Mouse (Mus musculus): ENCODE data around the gene Rabepk. TPM values are rescaled to one million over a fixed set of nuclear protein-coding genes. Genes with fewer than 3 reads are reported as not detected.

Gene Rabepk
- 14.5 and 19.5 TPM in 2 replicates for polyA plus RNA-seq (2015; fragmentation: Nextera tagmentation; extraction: Ambion mirVana)

GRCm38 (mm10) chr2:34799357-34800256 is at the start of gene Rabepk:
TSS of gene Rabepk (minus strand) at chr2:34799912.

GRCm38 (mm10) chr2:34832766-34833457 is 33.2 kb upstream of the Rabepk start, which contains the start of gene Gm34653:
TSS of gene Gm34653 (plus strand) at chr2:34833007.

GRCm38 (mm10) chr2:34825827-34826459 is 26.2 kb upstream of the Rabepk start, which contains the start of gene Fbxw2:
TSS of gene Fbxw2 (minus strand) at chr2:34826311.

GRCm38 (mm10) chr2:34771368-34772226 is 28.1 kb downstream of the Rabepk start, which contains the start of gene Hspa5:
TSS of gene Hspa5 (plus strand) at chr2:34771970.

GRCm38 (mm10) chr2:34754551-34755358 is 45.0 kb downstream of the Rabepk start, which contains the start of gene Gapvd1:
TSS of gene Gapvd1 (minus strand) at chr2:34755232.

Other genes starting within 250 kb of the Rabepk start
- 34.2 and 39.4 TPM in 2 replicates for gene Gapvd1, start 44.7 kb downstream of the Rabepk start, polyA plus RNA-seq (2015; fragmentation: Nextera tagmentation; extraction: Ambion mirVana)
- gene Hspa5, start 27.9 kb downstream of the Rabepk start, polyA plus RNA-seq (2015; fragmentation: Nextera tagmentation; extraction: Ambion mirVana), result 196 and 251 TPM in 2 replicates
- 53.1 and 60.2 TPM in 2 replicates for gene Fbxw2, start 26.4 kb upstream of the Rabepk start, polyA plus RNA-seq (2015; fragmentation: Nextera tagmentation; extraction: Ambion mirVana)
- gene Gm34653, start 33.1 kb upstream of the Rabepk start, polyA plus RNA-seq (2015; fragmentation: Nextera tagmentation; extraction: Ambion mirVana), result 0.07 and 0.14 TPM in 2 replicates
- 0.07 and 0.13 TPM in 2 replicates for gene Cutal, start 74.5 kb upstream of the Rabepk start, polyA plus RNA-seq (2015; fragmentation: Nextera tagmentation; extraction: Ambion mirVana)
- 39.2 and 47.2 TPM in 2 replicates for gene Psmd5, start 75.1 kb upstream of the Rabepk start, polyA plus RNA-seq (2015; fragmentation: Nextera tagmentation; extraction: Ambion mirVana)
- gene Phf19, start 114.1 kb upstream of the Rabepk start, polyA plus RNA-seq (2015; fragmentation: Nextera tagmentation; extraction: Ambion mirVana), result 5.0 and 5.1 TPM in 2 replicates
- gene Traf1, start 161.9 kb upstream of the Rabepk start, polyA plus RNA-seq (2015; fragmentation: Nextera tagmentation; extraction: Ambion mirVana), result 1.5 and 2.2 TPM in 2 replicates

All from skeletal muscle tissue, postnatal 0 days (tissue).